Mouse (Mus musculus) megakaryocyte progenitor cell, adult 5-6 weeks (primary cell): ENCODE data around the gene Galnt10. TPM values are rescaled to one million over a fixed set of nuclear protein-coding genes. Genes with fewer than 3 reads are reported as not detected.

Source experiments
- ATAC-seq: replicated peaks from 2 replicates; pipeline ENCODE4 v1.8.0; 2016; ENCODE audit warnings: mild to moderate bottlenecking, moderate TSS enrichment, inconsistent platforms; ENCODE audit not compliant: poor library complexity
- total RNA-seq, 2 experiments: library from RNA; stranded (forward) in 1 of 2; stranded (reverse) in 1 of 2; fragments of 157-497, 149-512 nt in 1 of 2; fragments of 200-1000 nt in 1 of 2; gene quantifications; 2 replicates each; pipeline versions ENCODE4 v1.2.3 to v1.2.4; 2015 to 2017

Gene Galnt10
- total RNA-seq, 2 experiments from 2014 or later, result 4.0 to 7.0 TPM

GRCm38 (mm10) chr11:57633975-57634585, 11.2 kb upstream of the Galnt10 start:
- peak; percentile 26 for ATAC-seq

GRCm38 (mm10) chr11:57635148-57635547, 10.1 kb upstream of the Galnt10 start:
- no peak for ATAC-seq

- ATAC-seq, result no peak
These were observed 1.6 kb upstream of the Galnt10 start for GRCm38 (mm10) chr11:57643691-57644090.

GRCm38 (mm10) chr11:57644245-57645017, 811 bp upstream of the Galnt10 start:
- peak; percentile 66 for ATAC-seq

GRCm38 (mm10) chr11:57645847-57646246, 605 bp downstream of the Galnt10 start:
- ATAC-seq, result no peak

GRCm38 (mm10) chr11:57646416-57646815, 1.2 kb downstream of the Galnt10 start:
- no peak for ATAC-seq

- no peak for ATAC-seq
These were observed 1.7 kb downstream of the Galnt10 start for GRCm38 (mm10) chr11:57646940-57647339.

- ATAC-seq, result no peak
These were observed 2.2 kb downstream of the Galnt10 start for GRCm38 (mm10) chr11:57647446-57647845.

GRCm38 (mm10) chr11:57648196-57648800, 3.1 kb downstream of the Galnt10 start:
- ATAC-seq, result no peak

GRCm38 (mm10) chr11:57649269-57649668, 4.0 kb downstream of the Galnt10 start:
- ATAC-seq, result no peak

- ATAC-seq, result no peak
These were observed 4.4 kb downstream of the Galnt10 start for GRCm38 (mm10) chr11:57649671-57650070.

- no peak for ATAC-seq
These were observed 5.6 kb downstream of the Galnt10 start for GRCm38 (mm10) chr11:57650867-57651266.

GRCm38 (mm10) chr11:57651281-57651810, 6.1 kb downstream of the Galnt10 start:
- ATAC-seq, result peak; percentile 66

GRCm38 (mm10) chr11:57652206-57652922, 7.1 kb downstream of the Galnt10 start:
- no peak for ATAC-seq

GRCm38 (mm10) chr11:57652923-57653660, 7.8 kb downstream of the Galnt10 start:
- ATAC-seq, result no peak

GRCm38 (mm10) chr11:57653796-57654195, 8.6 kb downstream of the Galnt10 start:
- ATAC-seq, result no peak

GRCm38 (mm10) chr11:57654386-57654785, 9.1 kb downstream of the Galnt10 start:
- ATAC-seq, result no peak

GRCm38 (mm10) chr11:57654977-57655397, 9.7 kb downstream of the Galnt10 start:
- ATAC-seq, result peak; percentile 70

- ATAC-seq, result 0 out of 2 replicates have a peak, but pooled peaks have one; percentile 7
These were observed 10.6 kb downstream of the Galnt10 start for GRCm38 (mm10) chr11:57655669-57656325.
